Mouse (Mus musculus): Measurements from ENCODE around the gene Nostrin.

The Nostrin gene

GRCm38 (mm10) chr2:69135661-69136576 is at the start of gene Nostrin:
Nostrin (plus strand) TSS chr2:69135800.
- DNase-seq (ENCODE audit: low spot score in 2 of 2), result no peak

GRCm38 (mm10) chr2:69086505-69087260 is 48.9 kb upstream of the Nostrin start:
- no peak for DNase-seq (ENCODE audit: low spot score in 2 of 2)

DNA sequence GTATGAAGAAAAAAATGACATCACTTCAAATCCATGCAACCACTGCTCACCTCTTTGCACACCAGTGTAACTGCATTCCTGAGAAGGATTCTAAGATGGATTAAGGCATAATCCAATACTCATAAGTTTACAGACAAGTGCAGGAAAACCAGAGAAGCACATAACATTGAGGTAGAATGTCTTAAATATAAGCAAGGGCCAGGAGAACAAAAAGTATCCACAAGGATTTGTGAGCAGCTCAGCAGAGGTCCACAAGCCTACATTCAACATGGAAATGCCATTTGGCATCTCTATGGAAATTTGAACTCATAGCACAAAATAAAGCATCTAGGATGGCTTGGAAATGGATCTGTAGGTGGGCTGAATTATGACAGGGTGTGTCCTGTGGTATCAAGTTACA is 39.8 kb upstream of the Nostrin start:
- DNase-seq (ENCODE audit: low spot score in 2 of 2), result no peak

GRCm38 (mm10) chr2:69096821-69097220 is 38.8 kb upstream of the Nostrin start:
- no peak for DNase-seq (ENCODE audit: low spot score in 2 of 2)

DNA sequence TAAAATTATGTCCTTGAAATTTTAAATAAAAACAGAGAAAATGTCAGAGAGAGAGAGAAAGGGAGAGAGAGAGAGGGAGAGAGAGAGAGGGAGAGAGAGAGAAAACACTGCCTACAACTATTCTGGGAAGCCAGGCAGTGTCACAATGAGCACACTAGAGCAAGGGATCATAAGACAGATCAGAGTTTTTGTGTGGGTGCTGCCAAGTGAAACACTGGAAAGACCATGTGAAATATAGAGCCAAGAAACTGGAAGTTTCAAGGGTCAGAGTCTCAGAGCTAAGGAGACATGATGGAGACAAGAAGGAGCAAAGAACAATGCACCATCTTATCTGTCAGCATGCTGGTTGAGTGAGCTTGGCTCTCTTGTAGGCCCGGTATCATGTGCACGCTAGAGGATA is 38.1 kb upstream of the Nostrin start:
- no peak for DNase-seq (ENCODE audit: low spot score in 2 of 2)

DNA sequence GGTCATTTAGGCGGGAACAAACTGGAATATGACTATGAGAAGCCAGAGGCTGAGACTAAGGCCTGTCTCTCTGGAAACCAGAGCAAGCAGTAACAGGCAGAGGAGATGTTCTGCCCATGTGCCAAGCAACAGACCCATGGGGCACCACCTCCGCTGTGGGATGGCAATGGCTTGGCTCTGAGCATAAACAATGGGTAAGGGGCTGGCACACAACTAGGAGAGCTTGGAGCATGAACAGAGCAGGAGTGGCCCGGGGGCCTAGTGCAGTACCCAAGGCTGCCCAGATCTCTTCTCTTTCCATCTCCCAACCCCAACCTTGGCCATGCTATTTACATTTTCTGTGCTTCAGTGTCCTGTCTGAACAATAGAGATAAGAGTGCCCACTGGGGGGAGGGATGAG is 36.9 kb upstream of the Nostrin start:
- DNase-seq (ENCODE audit: low spot score in 2 of 2), result no peak

- no peak for DNase-seq (ENCODE audit: low spot score in 2 of 2)
Measured at GRCm38 (mm10) chr2:69099147-69099546, 36.5 kb upstream of the Nostrin start.

- no peak for DNase-seq (ENCODE audit: low spot score in 2 of 2)
Measured at GRCm38 (mm10) chr2:69100706-69101105, 34.9 kb upstream of the Nostrin start.

DNA sequence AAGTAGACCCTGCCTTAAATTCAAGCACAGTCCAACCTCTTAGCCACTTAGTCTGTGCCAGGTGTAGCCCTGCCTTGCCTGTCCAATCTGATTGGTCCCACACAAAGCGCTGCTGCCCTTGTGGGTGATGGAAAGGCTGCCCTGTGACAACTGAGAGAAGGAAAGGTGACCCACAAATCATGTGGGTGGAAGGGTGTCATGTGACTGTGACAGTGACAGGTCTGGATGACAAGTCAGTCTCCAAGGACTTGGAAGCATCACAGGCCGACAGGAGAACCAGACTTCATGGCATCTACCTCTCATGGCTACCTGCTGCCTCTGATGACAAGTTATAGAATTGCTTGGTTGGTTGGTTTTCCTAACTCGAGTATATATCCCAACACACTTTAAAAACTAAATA is 32.1 kb upstream of the Nostrin start:
- no peak for DNase-seq (ENCODE audit: low spot score in 2 of 2)

GRCm38 (mm10) chr2:69104511-69105145 is 31.0 kb upstream of the Nostrin start:
- DNase-seq (ENCODE audit: low spot score in 2 of 2), result no peak

DNA sequence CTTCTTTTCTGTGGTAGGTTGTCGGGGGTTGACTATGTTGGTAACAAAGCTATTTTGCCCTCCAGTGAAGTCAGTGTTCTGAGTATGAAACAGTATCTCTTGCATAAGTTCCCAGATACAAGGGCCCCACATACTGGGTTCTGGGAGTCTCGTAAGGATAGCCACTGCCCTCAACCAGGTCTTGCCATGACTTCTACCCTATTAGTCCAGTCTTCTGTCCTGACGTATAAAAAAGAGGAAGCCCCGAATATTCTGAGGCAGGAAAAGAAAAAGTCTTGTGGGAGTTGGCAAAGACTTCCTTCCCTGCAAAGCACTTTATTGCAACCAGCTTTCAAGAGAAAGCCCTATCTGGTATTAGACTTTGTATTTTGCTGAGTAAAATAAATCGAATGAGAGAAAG is 26.4 kb upstream of the Nostrin start:
- no peak for DNase-seq (ENCODE audit: low spot score in 2 of 2)

DNA sequence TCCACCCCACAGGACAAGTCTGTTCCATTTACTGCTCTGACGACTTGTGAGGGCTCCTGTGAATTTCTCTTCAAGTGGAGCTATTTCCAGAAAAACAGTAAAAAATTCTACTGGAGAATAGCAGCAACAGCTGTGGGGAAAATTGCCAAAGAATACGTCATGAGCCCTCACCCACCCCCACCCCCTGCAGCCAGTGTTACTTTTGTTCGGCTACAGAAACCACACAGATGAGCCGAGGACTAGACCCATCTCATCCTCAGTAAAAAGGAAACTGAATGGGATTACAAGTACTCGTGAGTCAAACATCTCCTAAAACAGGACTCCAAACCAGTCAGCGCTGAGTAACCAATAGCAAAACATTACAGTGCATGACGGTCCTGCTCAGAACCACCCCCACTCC is 25.9 kb upstream of the Nostrin start:
- DNase-seq (ENCODE audit: low spot score in 2 of 2), result no peak

GRCm38 (mm10) chr2:69112609-69113008 is 23.0 kb upstream of the Nostrin start:
- no peak for DNase-seq (ENCODE audit: low spot score in 2 of 2)

- DNase-seq (ENCODE audit: low spot score in 2 of 2), result no peak
Measured at GRCm38 (mm10) chr2:69113829-69114547, 21.6 kb upstream of the Nostrin start.

DNA sequence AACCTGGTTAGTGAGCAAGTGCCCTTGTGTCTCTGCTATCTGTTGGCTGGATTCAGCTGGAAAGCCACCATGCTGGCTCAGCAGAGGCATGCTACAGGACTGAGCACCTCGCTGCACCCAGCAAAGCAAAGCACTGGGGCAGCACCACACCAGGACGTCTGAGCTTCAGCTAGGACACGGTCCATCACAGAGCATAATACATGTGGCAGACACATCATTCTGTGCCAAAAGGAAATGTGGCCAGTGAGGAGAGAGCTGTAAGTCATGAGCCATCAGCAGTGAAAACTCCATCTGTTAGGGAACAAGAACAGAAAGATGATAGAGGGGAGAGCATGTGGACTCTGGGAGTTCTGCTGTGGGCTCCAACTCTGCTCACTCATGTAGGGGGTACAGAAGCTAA is 19.7 kb upstream of the Nostrin start:
- no peak for DNase-seq (ENCODE audit: low spot score in 2 of 2)

DNA sequence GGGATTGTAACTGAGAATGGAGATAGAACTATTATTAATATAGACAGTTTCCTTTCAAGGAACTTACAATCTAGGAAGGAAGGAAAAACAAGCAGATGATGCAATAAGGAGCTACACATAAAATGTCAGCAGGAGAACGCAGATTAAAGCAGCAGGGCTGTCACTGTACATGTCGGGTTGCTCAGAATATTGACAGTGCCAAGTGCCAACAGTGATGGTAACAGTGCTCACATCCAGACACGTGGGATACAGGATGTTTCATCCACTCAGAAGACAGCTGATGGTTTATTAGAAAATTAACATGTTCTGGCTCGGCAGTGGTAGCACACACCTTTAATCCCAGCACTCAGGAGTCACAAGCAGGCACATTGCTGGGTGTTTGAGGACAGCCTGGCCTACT is 18.8 kb upstream of the Nostrin start:
- DNase-seq (ENCODE audit: low spot score in 2 of 2), result no peak

GRCm38 (mm10) chr2:69118994-69119393 is 16.6 kb upstream of the Nostrin start:
- DNase-seq (ENCODE audit: low spot score in 2 of 2), result no peak

DNA sequence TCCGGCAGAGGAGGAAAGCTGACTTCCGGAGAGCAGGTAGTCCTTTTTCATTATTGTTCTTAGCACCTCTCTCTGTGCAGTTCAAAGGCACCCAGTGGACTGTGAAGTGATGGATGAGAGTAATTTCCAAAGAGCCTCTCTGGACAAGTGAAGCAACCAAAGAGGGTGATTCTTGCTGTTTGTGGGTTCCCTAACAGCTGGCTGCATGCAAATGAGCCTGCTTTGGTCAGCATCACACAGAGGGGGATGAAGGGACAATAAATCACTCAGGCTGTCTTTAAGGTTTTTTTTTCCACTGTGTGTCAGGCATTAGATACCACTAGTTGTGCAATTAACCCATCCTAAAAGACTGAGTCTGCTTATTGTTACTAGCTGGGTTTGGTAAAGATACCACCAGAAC is 15.9 kb upstream of the Nostrin start:
- DNase-seq (ENCODE audit: low spot score in 2 of 2), result no peak

GRCm38 (mm10) chr2:69121681-69122080 is 13.9 kb upstream of the Nostrin start:
- no peak for DNase-seq (ENCODE audit: low spot score in 2 of 2)

GRCm38 (mm10) chr2:69125425-69125824 is 10.2 kb upstream of the Nostrin start:
- DNase-seq (ENCODE audit: low spot score in 2 of 2), result no peak

- no peak for DNase-seq (ENCODE audit: low spot score in 2 of 2)
Measured at GRCm38 (mm10) chr2:69128321-69128720, 7.3 kb upstream of the Nostrin start.

DNA sequence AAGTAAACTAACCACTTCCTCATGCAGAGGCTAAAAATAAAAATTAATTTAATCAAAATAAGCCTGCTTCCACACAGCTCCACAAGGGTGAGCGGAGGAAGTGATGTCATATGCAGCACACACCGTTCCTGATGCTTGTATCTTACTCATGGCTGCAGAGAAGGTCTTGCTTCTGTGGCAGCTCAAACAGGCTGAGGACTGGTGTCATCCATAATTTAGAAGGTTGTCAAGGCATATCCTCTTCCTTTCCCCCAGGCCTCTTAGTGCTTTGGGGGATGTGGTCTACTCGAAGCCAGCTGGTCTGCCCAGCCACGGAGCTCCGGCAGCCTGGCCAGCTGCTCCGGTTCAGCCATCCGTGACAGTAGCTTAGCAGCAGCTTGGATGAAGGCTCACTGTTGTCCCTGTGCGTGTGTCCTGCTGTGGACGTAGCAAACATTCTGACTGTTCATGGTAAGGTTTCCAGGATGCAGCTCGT is 6.6 kb upstream of the Nostrin start:
- DNase-seq (ENCODE audit: low spot score in 2 of 2), result no peak

All from spleen, postnatal 4 days (tissue).